ENCODE assay signal across 9 mouse cellular contexts in the genomic region with DNA sequence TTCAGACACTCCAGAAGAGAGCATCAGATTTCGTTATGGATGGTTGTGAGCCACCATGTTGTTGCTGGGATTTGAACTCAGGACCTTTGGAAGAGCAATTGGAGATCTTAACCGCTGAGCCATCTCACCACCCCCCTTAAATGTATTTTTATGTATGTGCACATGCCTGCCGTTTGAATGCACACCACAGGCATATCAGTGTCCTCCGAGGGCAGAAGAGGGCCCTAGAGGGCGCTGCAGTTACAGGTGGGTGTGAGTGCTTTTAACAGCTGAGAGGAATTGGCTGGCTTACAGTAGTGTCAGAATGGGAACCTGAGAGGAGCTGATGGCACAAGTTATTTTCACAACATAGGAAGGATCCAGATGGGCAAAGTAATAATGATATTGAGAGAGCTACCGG. TPM values are rescaled to one million over a fixed set of nuclear protein-coding genes. Genes with fewer than 3 reads are reported as not detected.
A peak's percentile ranks its signal among the peaks of the same experiment; 100 is the strongest.
DNase-seq lines count a peak whose midpoint lies in the region; ATAC-seq and TF ChIP-seq lines count a peak whose summit lies in the region.
"Had no signal": no experiment of that assay in that cellular context is flagged by ENCODE, and none has a peak within 500 bp of the region (broad histone marks: within the 10 kb centered on the region; RNA-seq: fewer than 3 reads in every experiment).

No protein-coding gene starts in this region.

- TF ChIP-seq CTCF in liver, adult 2 months (IDR thresholded peaks at IDR 0.05; ENCODE audit: low read depth, low read length), result peak; percentile 54

- no peak overlapping the region for H3K27ac ChIP-seq in liver, adult 2 months (replicated peaks; ENCODE audit: insufficient read depth, low read depth, low read length)
- no peak overlapping the region for H3K27ac ChIP-seq in liver, embryonic 11.5 days (ENCODE audit: low read depth, low read length)
- H3K27ac ChIP-seq: midbrain, embryonic 12.5 days had no signal

- H3K36me3 ChIP-seq in liver, adult 2 months (ENCODE audit: control insufficient read depth, insufficient read depth, low read length), result no peaks in the 10 kb centered on the region
- no peaks in the 10 kb centered on the region for H3K36me3 ChIP-seq in liver, embryonic 11.5 days (ENCODE audit: control insufficient read depth, insufficient read depth, low read length)

- no peak overlapping the region for H3K4me2 ChIP-seq in liver, embryonic 11.5 days
- H3K4me2 ChIP-seq: midbrain, embryonic 12.5 days had no signal

- ATAC-seq in liver, embryonic 11.5 days (replicated peaks; ENCODE audit: low FRiP score), result no peak

- WGBS in liver, adult 2 months, result 46% methylated on average over 6 of the region's 6 CpGs
- WGBS in liver, embryonic 11.5 days, result 36% methylated on average over 6 of the region's 6 CpGs

- intact Hi-C loops in left cerebral cortex, postnatal 25 days (cut with DNase I), result loop anchor here (5.0 kb wide), 1 partner anchor 612 kb away; no protein-coding TSS in a partner anchor

- no peak overlapping the region for H3K4me3 ChIP-seq in liver, adult 2 months (ENCODE audit: insufficient read depth, low read depth, low read length)
- H3K4me3 ChIP-seq in liver, embryonic 11.5 days (ENCODE audit: low read depth, low read length), result no peak overlapping the region
- H3K4me3 ChIP-seq: midbrain, embryonic 12.5 days had no signal

- no peak for DNase-seq in liver, adult 2 months (ENCODE audit: extremely low read depth, low read depth, low spot score)
- DNase-seq in liver, embryonic 11.5 days (ENCODE audit: low spot score), result no peak
- DNase-seq in adrenal gland, postnatal 36 days, result peak; percentile 37 to 54
- peak; percentile 26 for DNase-seq in kidney, postnatal 14 days
- peak; percentile 69 for DNase-seq in thymus, postnatal 0 days (ENCODE audit: low spot score)
- DNase-seq in cerebellum, adult 9-10 months, result no peak
- no peak for DNase-seq in left cerebral cortex, postnatal 25 days (ENCODE audit: low spot score in 2 of 2)

- TF ChIP-seq POLR2A in liver, adult 2 months (IDR thresholded peaks at IDR 0.05; ENCODE audit: extremely low read depth, insufficient read depth, low read length), result no peak

- no peaks in the 10 kb centered on the region for H3K9me3 ChIP-seq in liver, embryonic 11.5 days (ENCODE audit: control insufficient read depth, low read length)
- H3K9me3 ChIP-seq: midbrain, embryonic 12.5 days had no signal

- no peaks in the 10 kb centered on the region for H3K27me3 ChIP-seq in liver, adult 2 months (ENCODE audit: control insufficient read depth, insufficient read depth, low read length)
- H3K27me3 ChIP-seq in liver, embryonic 11.5 days (replicated peaks; ENCODE audit: control insufficient read depth, insufficient read depth, low read length), result no peaks in the 10 kb centered on the region

- no peak overlapping the region for H3K9ac ChIP-seq in liver, adult 2 months (ENCODE audit: low read depth, low read length)
- H3K9ac ChIP-seq in liver, embryonic 11.5 days (ENCODE audit: low read depth, low read length), result no peak overlapping the region
- H3K9ac ChIP-seq: midbrain, embryonic 12.5 days had no signal

- peaks cover 9% of the 10 kb centered on the region for H3K4me1 ChIP-seq in liver, adult 2 months (ENCODE audit: control insufficient read depth, insufficient read depth, low read length)
- peaks cover 3% of the 10 kb centered on the region; the same call in 1 of the 2 replicates for H3K4me1 ChIP-seq in liver, embryonic 11.5 days (replicated peaks; ENCODE audit: control insufficient read depth, insufficient read depth, low read length)
- H3K4me1 ChIP-seq: midbrain, embryonic 12.5 days had no signal

- no peaks in the 10 kb centered on the region for H3K79me2 ChIP-seq in liver, adult 2 months (ENCODE audit: control insufficient read depth, insufficient read depth, low read length)

RNA-seq across cellular contexts. Expression of gene Fam209, which starts 2.6 kb away (rescaled TPM):
- 0.18 TPM in 1 of 2 replicates, not detected in the other for total RNA-seq in liver, adult 2 months (2014; rRNA removed)
- polyA plus RNA-seq in liver, adult 2 months (2012; rRNA removed), result 0.15 and 0.18 TPM in 2 replicates
- polyA plus RNA-seq in liver, embryonic 11.5 days (2014; fragmentation: Nextera tagmentation; extraction: Ambion mirVana), result 0.43 and 0.74 TPM in 2 replicates
- not detected for total RNA-seq in adrenal gland, postnatal 36 days (2021)
- polyA plus RNA-seq in thymus, postnatal 0 days (2015; fragmentation: Nextera tagmentation; extraction: Ambion mirVana), result 0.90 and 1.0 TPM in 2 replicates
- total RNA-seq in left cerebral cortex, postnatal 25 days (2021), result not detected
- polyA plus RNA-seq: heart, embryonic 14.5 days had no signal

RNA-seq across cellular contexts. Expression of gene Gcnt7, which starts 16.6 kb away (rescaled TPM):
- total RNA-seq in liver, adult 2 months (2014; rRNA removed), result not detected in 2 replicates
- polyA plus RNA-seq in liver, adult 2 months (2012; rRNA removed), result not detected in 2 replicates
- polyA plus RNA-seq in liver, embryonic 11.5 days (2014; fragmentation: Nextera tagmentation; extraction: Ambion mirVana), result 1.2 and 1.3 TPM in 2 replicates
- not detected for total RNA-seq in adrenal gland, postnatal 36 days (2021)
- 0.84 and 2.0 TPM in 2 replicates for polyA plus RNA-seq in thymus, postnatal 0 days (2015; fragmentation: Nextera tagmentation; extraction: Ambion mirVana)
- not detected for total RNA-seq in left cerebral cortex, postnatal 25 days (2021)

RNA-seq across cellular contexts. Expression of gene Rtf2, which starts 34.6 kb away (rescaled TPM):
- total RNA-seq in liver, adult 2 months (2014; rRNA removed), result 35.0 and 37.0 TPM in 2 replicates
- polyA plus RNA-seq in liver, adult 2 months (2012; rRNA removed), result 31.5 and 36.3 TPM in 2 replicates
- 73.1 and 78.7 TPM in 2 replicates for polyA plus RNA-seq in liver, embryonic 11.5 days (2014; fragmentation: Nextera tagmentation; extraction: Ambion mirVana)
- 10 to 100 TPM; 76.2 to 86.3 TPM for total RNA-seq in adrenal gland, postnatal 36 days (2021)
- polyA plus RNA-seq in thymus, postnatal 0 days (2015; fragmentation: Nextera tagmentation; extraction: Ambion mirVana), result 132 and 144 TPM in 2 replicates
- 10 to 100 TPM; 73.9 to 74.2 TPM for total RNA-seq in left cerebral cortex, postnatal 25 days (2021)

Comparison
In these comparisons a context has a peak if more than half of its experiments do, and no peak if none do; other contexts are left out.
1. DNase-seq: peak in adrenal gland, postnatal 36 days (2 of 2), kidney, postnatal 14 days (single experiment) and thymus, postnatal 0 days (single experiment); none in liver, adult 2 months (single experiment), liver, embryonic 11.5 days (single experiment), cerebellum, adult 9-10 months (single experiment) and left cerebral cortex, postnatal 25 days (0 of 2).